Mouse (Mus musculus): ENCODE measurements at regions not wholly inside any gene's neighbourhood (a gene's known extent, or its start where the extent isn't known, plus 50 kb on each side); places are given as distances from the start of the nearest gene placed in this dataset.

DNA sequence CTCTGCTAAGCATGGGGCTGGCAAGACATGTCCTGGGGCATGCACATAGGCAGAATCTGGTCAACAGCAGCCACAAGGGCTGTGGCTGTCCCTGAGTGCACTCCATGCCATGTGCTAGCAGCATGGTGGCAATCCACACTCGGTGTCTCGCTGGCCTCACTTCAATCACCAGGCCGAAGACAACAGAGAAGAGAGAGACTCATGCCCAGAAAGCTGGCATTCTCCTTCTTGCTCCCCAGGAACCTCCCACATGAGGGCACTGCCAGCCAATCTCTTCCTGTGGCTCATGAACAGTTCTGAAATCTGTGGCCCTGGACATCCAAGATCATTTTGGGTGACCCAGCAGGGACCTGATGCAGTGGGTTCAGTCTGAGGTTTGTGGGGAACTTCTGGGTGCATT is 74.5 kb upstream of the Gm26897 start:
- no peak for DNase-seq

DNA sequence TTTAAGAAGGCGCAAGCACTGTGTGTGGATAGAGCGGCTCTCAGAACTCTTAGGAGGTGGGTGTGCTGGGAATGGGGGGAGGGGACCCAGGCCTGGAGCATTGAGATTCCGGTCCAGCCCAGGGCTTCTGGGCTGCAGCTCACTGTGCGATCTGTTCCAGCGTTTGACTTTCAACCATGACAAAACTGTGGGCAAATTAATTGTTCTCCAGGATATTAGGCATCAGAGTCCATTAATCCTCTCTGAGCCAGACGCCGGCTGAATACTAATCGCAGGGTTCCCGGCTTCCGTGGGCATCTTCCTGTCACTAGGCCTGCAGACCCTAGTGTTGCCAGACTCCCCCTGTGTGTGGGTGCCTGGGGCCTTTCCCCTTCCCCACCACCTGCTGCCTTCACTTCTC is 73.3 kb upstream of the Gm26897 start:
- DNase-seq = peak; percentile 31 to 32

DNA sequence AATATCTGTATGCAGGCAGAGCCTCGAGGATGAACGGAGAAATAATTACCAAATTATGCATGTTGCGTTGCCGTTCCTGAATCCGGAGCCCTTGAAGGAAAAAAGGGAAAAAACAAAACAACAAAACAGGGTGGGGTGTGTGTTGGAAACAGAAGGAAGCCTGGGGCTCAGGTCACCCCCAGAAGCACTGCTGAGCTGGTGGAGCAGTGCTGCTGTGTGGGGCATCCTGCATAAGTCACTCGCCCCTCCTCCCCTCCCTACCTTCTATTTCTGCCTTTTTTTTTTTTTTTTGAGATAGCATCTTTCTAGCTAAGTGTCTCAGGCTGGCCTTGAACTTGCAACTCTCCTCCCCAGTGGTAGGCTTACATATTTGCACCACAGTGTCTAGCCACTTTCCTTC is 72.8 kb upstream of the Gm26897 start:
- DNase-seq = no peak

DNA sequence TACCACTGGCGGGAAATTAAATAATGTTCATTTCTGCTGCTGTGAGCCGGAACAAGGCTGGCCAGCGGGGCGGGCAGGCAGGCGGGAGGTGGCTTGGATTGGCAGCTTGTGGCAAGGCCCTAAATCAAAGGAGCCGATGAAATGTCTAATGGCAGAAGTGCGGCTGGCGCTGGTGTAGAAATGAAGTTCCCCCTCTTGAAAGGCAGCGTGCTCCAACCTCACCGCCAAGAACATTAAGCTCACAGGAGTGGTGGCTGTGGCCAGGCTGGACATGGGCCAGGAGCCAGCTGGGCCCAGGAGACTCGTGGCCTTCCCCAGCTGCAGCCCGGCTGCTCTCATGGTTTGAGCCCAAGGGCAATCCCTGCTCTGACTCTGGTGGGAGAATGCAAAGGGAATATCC is 71.8 kb upstream of the Gm26897 start:
- peak; percentile 42 to 57 for DNase-seq

DNA sequence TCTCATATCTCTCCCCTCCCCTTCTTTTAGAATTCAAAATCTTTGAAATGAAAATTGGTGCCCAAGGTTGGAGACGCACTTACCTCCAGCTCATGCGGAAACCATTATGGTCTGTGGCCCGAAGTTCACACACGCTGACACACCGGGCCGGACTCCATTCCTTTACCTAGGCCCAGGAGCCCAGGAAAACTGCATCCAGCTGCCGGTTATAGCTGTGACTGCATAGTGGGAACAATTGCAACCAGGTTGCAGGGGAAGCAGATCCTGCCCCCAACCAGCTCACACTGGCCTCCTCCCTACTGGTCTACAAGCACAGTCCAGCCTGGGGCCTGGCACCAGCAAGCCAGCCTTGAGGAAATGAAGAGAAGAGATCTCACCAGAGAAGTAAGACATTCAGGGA is 69.9 kb upstream of the Gm26897 start:
- no peak for DNase-seq

DNA sequence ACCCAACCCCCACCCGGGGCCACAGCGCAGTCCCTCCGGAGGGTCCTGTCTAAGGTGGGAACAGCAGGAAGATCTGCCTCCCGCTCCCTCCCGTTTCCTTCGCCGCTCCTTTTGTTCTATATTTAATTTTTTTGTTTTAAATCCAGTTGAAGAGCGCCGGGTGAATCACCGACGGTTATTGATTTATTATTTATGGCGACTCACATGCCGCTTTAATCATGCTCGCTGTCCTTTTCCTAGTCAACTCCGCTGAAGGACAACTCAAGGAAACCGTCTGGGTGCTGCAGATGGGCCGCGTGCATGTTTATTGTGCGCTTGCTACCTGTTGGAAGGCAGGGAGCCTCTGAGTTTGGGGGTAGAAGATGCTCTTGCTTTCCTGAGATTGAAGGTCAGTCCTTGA is 68.3 kb upstream of the Gm26897 start:
- DNase-seq = no peak

DNA sequence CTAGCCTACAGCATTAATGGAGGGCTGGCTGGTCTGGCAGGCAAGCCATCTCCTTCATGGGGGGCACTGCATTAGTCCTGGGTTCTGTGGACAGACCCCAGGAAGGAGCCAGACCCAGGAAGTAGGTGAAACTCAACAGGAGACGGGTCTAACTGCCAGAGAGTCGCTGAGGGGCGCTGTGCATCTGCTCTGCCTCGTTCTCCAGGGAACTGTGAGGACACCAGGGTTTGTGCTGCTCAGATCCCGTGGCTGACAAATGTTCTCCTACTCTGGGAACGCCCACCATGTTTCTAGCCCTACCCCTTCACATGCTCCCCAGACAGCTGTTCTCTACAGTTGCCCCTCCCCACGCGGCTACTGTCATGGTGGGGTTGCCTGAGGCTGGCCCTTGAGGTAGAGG is 67.7 kb upstream of the Gm26897 start:
- no peak for DNase-seq

DNA sequence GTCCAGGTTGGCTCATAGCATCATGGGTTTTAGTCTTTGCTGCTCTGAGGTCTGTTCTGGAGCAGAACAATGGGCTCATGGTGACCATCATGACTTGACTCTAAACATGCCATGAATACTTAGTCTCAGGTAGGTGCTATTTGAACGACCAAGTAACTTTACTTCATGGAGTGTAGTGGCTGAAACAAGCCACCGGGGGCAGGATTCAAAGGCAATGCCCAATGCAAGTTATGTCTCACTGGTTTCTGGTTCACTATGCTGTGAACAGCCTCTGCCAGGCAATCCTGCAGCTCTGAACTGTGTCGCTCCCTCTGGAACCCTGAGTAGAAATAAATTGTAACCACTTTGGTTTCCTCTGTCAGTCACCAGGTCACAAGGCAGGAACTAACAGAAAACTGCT is 65.8 kb upstream of the Gm26897 start:
- DNase-seq = peak in 1 of 2 experiments; percentile 31

DNA sequence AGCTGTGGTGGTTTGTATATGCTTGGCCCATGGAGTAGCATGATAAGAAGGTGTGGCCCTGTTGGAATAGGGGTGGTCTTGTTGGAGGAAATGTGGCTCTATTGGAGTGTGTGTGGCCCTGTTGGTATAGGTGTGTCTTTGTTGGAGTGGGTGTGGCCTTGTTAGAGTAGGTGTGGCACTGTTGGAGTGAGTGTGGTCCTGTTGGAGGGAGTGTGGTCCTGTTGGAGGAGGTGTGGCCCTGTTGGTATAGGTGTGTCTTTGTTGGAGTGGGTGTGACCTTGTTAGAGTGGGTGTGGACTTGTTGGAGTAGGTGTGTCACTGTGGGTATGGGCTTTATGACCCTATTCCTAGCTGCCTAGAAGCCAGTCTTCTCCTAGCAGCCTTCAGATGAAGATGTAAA is 64.6 kb upstream of the Gm26897 start:
- no peak for DNase-seq

DNA sequence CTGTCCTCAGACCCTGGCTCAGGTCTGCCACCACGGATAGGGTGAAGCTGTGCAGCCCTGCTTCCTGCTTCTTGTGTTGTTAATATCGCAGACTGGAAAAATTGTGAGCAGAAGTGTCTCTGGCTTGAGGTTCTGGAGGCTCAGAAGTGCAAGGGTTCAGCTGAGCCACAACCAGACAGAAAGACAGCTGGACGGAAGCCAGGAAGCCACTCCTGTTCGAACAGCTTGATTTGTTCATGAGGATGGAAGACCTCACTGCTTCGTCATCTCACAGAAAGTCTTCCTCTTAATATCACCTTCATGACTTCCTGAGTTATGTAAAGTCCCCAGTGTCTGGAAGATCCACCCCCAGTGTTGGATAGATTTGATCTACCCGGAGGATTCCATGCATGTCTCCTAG is 62.0 kb upstream of the Gm26897 start:
- no peak for DNase-seq

DNA sequence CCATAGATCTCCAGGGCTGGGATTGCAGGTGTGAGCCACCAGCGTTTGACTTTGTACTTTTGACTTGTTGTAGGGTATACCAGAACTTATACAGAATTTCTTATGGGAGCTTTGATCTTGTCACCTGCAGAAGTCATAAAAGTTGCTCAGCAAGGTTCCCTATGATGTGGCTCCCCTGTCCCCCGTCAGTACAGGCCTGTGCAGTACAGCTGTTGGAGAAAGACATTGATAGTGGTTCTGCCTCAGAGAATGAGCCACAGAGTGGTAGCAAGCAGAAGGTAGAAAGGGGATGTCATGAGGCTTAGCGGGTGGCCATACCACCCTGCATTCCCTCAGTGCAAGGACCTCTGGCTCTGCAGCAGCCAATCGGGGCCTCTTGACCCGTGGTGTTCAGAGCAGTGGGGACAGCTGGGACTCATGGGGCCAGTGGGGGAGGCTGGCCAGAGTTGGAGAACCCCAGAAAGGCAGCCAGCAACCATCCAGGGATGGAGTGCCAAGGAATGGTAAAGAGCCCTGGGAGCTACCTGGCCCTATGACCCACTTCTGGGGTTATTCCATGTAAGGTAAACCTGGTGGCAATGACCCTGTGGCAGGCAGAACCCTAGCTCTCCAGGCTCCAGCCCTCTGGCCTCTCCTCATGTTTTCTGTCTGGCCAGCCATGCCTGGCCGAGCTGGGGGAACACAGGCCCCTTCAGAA is 58.6 kb upstream of the Gm26897 start:
- no peak for DNase-seq

DNA sequence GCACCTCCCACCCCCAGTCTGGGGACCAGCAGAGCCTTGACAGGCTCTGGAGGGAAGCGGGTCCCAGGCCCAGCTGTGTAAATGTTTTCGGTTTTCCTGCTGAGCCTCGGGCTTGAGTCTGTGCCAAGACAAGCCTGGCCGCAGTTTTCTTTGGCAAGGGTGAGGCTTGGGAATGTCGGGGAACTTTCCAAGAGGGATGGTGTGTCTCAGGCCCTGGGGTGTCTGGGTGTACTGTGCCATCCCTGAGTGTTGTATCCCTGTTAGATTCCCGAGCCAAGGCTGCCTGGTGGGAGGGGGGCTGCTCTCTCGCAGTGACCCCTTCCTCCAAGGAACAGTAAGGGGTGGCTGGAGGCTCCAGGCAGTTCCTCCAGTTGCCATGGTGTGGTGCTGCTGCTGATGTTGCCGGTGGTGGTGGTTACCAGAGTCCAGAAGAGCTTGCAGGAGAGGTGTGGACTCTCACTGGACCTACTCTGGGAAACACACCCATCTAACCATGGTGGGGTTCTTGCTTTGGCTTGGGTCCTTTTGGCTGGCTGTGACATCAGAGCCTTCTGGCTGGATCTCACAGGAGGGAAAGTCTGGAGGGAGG is 58.0 kb upstream of the Gm26897 start:
- DNase-seq = peak; percentile 25 to 30

DNA sequence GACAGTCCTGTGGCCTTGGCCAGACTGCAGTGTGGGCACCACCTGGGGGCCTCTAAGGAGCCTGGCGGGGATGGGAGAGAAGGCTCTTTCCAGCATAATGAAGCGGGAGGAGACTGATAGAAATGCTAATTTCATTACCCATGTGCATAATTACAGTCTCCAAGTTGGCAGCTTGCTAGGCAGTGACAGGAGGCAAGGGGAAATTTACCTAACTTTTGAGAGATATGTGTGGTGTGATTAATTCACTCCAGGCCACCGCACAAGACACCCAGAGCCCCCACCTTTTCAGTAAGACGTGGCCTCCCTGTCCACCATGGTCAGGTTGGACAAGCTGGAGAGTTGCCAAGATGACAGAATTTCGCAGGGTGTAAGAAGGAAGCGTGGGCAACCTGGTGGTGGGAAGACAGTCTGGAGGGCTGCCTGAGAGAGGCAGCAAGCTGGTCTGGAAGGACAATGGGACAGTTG is 55.8 kb upstream of the Gm26897 start:
- DNase-seq = peak; percentile 39 to 47

DNA sequence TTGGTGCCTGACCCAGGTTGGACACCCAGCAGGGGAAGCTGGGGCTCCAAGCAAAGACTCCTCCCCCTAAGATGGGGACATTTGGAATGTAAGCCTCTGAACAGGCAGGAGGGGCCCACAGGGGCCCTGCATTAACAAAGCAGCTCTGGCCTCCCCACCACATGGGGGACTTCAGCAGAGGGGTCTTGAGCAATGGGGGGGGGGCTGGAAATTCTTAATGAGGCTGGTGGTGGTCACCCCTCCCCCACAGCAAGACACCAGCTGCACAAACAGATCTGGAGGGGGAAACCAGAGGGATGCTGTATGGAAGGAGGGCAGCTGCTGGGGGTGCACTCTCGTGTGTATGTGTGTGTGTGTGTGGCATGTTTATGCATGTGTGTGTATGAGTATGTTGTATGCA is 55.2 kb upstream of the Gm26897 start:
- DNase-seq = no peak

DNA sequence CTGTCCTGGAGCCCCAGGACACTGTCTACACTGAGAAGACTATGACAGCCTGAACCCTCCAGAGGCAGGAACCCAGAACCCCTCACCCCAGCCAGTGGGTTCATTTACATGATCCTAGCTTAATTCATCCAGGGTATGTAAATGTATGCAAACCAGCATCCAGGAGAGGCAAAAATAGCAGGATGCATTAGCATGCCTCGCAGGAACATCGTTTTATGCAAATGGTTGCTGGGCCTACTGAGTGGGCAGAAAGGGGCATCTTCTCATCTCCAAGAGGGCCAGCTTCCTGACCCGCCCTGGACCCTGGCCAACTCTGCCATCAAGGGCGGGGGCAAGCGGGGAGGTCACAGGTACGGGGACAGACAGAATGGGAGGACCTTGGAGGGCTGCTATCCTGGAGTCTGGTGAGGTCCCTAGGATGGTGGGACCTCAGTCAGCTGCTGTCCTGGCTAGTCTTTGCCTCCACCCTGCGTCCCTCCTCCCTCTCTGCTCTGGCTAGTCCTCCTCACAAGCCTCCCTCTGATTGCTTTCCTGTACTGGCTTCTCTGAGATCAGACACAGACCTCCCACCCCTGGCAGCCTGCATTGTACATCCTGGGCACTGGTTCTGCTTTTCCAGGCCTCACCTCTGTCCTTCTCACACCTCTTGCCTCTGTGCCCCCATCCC is 52.2 kb upstream of the Gm26897 start:
- DNase-seq = no peak

DNA sequence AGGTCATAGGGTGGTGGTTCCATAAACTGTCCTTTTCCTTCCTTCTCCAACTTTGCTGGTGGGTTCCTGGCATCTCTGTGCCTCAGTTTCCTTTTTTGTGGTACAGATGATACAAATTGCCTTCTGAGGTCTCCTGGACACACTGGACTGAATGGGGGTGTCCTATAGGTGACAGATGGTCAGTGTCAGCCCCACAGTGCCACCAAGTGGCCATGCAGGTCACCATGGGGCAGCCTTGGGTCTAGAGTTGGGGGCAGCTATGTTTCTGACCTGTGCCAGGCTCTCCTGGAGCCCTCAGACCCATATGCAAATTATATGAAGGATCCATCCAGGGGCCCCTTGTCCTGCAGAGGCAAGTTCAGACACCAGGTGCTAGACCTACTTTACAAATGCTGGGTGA is 50.8 kb upstream of the Gm26897 start:
- DNase-seq = peak; percentile 40 to 41
